Mouse (Mus musculus): ENCODE results near the gene Tulp2. TPM values are rescaled to one million over a fixed set of nuclear protein-coding genes. Genes with fewer than 3 reads are reported as not detected.
"Not testable (repeated sequence)": the region's sequence is repeated elsewhere in the genome, so short reads cannot be mapped to it uniquely, and the experiment has no call there.

Gene Tulp2
- polyA plus RNA-seq, 1 experiment from 2014 or later = 0.22 TPM

- Histone ChIP-seq H3K9me3 (replicated peaks) (no peaks in the 10 kb centered on the region), H3K27me3 (no peaks in the 10 kb centered on the region), H3K4me2 (no peak overlapping the region), H3K4me3 (no peak overlapping the region), H3K9ac (peak overlapping the region; percentile 23; the same call in 1 of the 2 replicates), H3K36me3 (ENCODE audit: poor library complexity, severe bottlenecking) (peaks cover 59% of the 10 kb centered on the region), H3K4me1 (peaks cover 4% of the 10 kb centered on the region; the same call in 1 of the 2 replicates), H3K27ac (no peak overlapping the region)
- WGBS = 54% methylated on average over 23 of the region's 23 CpGs
- ATAC-seq = peak; percentile 74
Observed at GRCm38 (mm10) chr7:45451344-45451982, 30.2 kb upstream of the Tulp2 start.

GRCm38 (mm10) chr7:45454971-45455370 lies 26.7 kb upstream of the Tulp2 start:
- Histone ChIP-seq H3K27ac (no peak overlapping the region), H3K27me3 (no peaks in the 10 kb centered on the region), H3K9ac (no peak overlapping the region), H3K36me3 (ENCODE audit: poor library complexity, severe bottlenecking) (peaks cover 63% of the 10 kb centered on the region), H3K9me3 (replicated peaks) (no peaks in the 10 kb centered on the region), H3K4me3 (no peak overlapping the region), H3K4me1 (peaks cover 25% of the 10 kb centered on the region), H3K4me2 (no peak overlapping the region)
- ATAC-seq = no peak
- WGBS = 93% methylated on average over 15 of the region's 15 CpGs

- Histone ChIP-seq H3K9me3 (replicated peaks) (no peaks in the 10 kb centered on the region), H3K4me3 (no peak overlapping the region), H3K4me1 (peaks cover 36% of the 10 kb centered on the region), H3K36me3 (ENCODE audit: poor library complexity, severe bottlenecking) (peaks cover 61% of the 10 kb centered on the region), H3K4me2 (no peak overlapping the region), H3K9ac (no peak overlapping the region), H3K27ac (no peak overlapping the region), H3K27me3 (no peaks in the 10 kb centered on the region)
- no peak for ATAC-seq
- WGBS = 76% methylated on average over 13 of the region's 13 CpGs
Observed at GRCm38 (mm10) chr7:45455932-45456696, 25.6 kb upstream of the Tulp2 start.

GRCm38 (mm10) chr7:45456721-45457203 lies 24.9 kb upstream of the Tulp2 start:
- Histone ChIP-seq H3K4me3 (peak overlapping the region; percentile 92), H3K4me2 (peak overlapping the region; percentile 67), H3K36me3 (ENCODE audit: poor library complexity, severe bottlenecking) (peaks cover 63% of the 10 kb centered on the region), H3K4me1 (peaks cover 37% of the 10 kb centered on the region), H3K9me3 (replicated peaks) (no peaks in the 10 kb centered on the region), H3K27ac (peak overlapping the region; percentile 31), H3K27me3 (no peaks in the 10 kb centered on the region), H3K9ac (peak overlapping the region; percentile 96)
- no peak for ATAC-seq
- 62% methylated on average over 9 of the region's 9 CpGs for WGBS

- peaks cover 37% of the 10 kb centered on the region for H3K4me1 ChIP-seq
- H3K27ac ChIP-seq = peak overlapping the region; percentile 31
- H3K36me3 ChIP-seq (ENCODE audit: poor library complexity, severe bottlenecking) = peaks cover 63% of the 10 kb centered on the region
- no peaks in the 10 kb centered on the region for H3K9me3 ChIP-seq (replicated peaks)
- H3K4me3 ChIP-seq = peak overlapping the region; percentile 92
- ATAC-seq = no peak
- H3K4me2 ChIP-seq = peak overlapping the region; percentile 67
- H3K9ac ChIP-seq = peak overlapping the region; percentile 96
- WGBS = 76% methylated on average over 9 of the region's 10 CpGs
- no peaks in the 10 kb centered on the region for H3K27me3 ChIP-seq
Observed at GRCm38 (mm10) chr7:45457204-45458060, 24.2 kb upstream of the Tulp2 start.

GRCm38 (mm10) chr7:45458748-45459563 lies 22.7 kb upstream of the Tulp2 start:
- Histone ChIP-seq H3K4me2 (peak overlapping the region; percentile 67), H3K27me3 (no peaks in the 10 kb centered on the region), H3K4me3 (peak overlapping the region; percentile 92), H3K9ac (peak overlapping the region; percentile 96), H3K27ac (peak overlapping the region; percentile 96), H3K36me3 (ENCODE audit: poor library complexity, severe bottlenecking) (peaks cover 70% of the 10 kb centered on the region), H3K9me3 (replicated peaks) (no peaks in the 10 kb centered on the region), H3K4me1 (peaks cover 37% of the 10 kb centered on the region)
- WGBS = under 1% methylated on average over 42 of the region's 43 CpGs
- peak; percentile 78 for ATAC-seq

- peak; percentile 97 for ATAC-seq
- not testable (repeated sequence) for H3K9me3 ChIP-seq (replicated peaks); H3K27me3 ChIP-seq
- peaks cover 70% of the 10 kb centered on the region for H3K36me3 ChIP-seq (ENCODE audit: poor library complexity, severe bottlenecking)
- H3K27ac ChIP-seq = peak within 1 kb of the TSS; percentile 96
- H3K4me3 ChIP-seq = peak within 1 kb of the TSS; percentile 92
- WGBS = under 1% methylated on average over 30 of the region's 37 CpGs
- H3K4me1 ChIP-seq = peaks cover 37% of the 10 kb centered on the region
- peak within 1 kb of the TSS; percentile 67 for H3K4me2 ChIP-seq
- peak within 1 kb of the TSS; percentile 96 for H3K9ac ChIP-seq
Observed at GRCm38 (mm10) chr7:45459564-45460140, 22.0 kb upstream of the Tulp2 start, which contains the start of gene Ftl1. Ftl1 (minus strand) TSS chr7:45459884.

GRCm38 (mm10) chr7:45460377-45460776 lies 21.3 kb upstream of the Tulp2 start:
- peaks cover 70% of the 10 kb centered on the region for H3K36me3 ChIP-seq (ENCODE audit: poor library complexity, severe bottlenecking)
- H3K4me1 ChIP-seq = peaks cover 44% of the 10 kb centered on the region
- no peaks in the 10 kb centered on the region for H3K9me3 ChIP-seq (replicated peaks)
- no peaks in the 10 kb centered on the region for H3K27me3 ChIP-seq
- peak overlapping the region; percentile 59 for H3K4me2 ChIP-seq
- peak overlapping the region; percentile 79 for H3K27ac ChIP-seq
- WGBS = 80% methylated on average over 7 of the region's 7 CpGs
- H3K4me3 ChIP-seq = peak overlapping the region; percentile 92
- peak overlapping the region; percentile 51; the same call in 1 of the 2 replicates for H3K9ac ChIP-seq
- no peak for ATAC-seq

- ATAC-seq = no peak
- Histone ChIP-seq H3K4me1 (peaks cover 49% of the 10 kb centered on the region), H3K9me3 (replicated peaks) (no peaks in the 10 kb centered on the region), H3K36me3 (ENCODE audit: poor library complexity, severe bottlenecking) (peaks cover 72% of the 10 kb centered on the region), H3K4me3 (no peak overlapping the region), H3K27me3 (no peaks in the 10 kb centered on the region), H3K9ac (no peak overlapping the region), H3K4me2 (0 out of 2 replicates have a peak overlapping the region, but pooled peaks have one; percentile 10), H3K27ac (peak overlapping the region; percentile 79)
- WGBS = 51% methylated on average over 13 of the region's 13 CpGs
Observed at GRCm38 (mm10) chr7:45460860-45461314, 20.8 kb upstream of the Tulp2 start.

GRCm38 (mm10) chr7:45461326-45461725 lies 20.4 kb upstream of the Tulp2 start:
- Histone ChIP-seq H3K4me2 (no peak overlapping the region), H3K36me3 (ENCODE audit: poor library complexity, severe bottlenecking) (peaks cover 67% of the 10 kb centered on the region), H3K27ac (peak overlapping the region; percentile 79), H3K9me3 (replicated peaks) (no peaks in the 10 kb centered on the region), H3K4me1 (peaks cover 50% of the 10 kb centered on the region), H3K9ac (no peak overlapping the region), H3K4me3 (no peak overlapping the region), H3K27me3 (no peaks in the 10 kb centered on the region)
- 71% methylated on average over 5 of the region's 5 CpGs for WGBS
- no peak for ATAC-seq

- Histone ChIP-seq H3K36me3 (ENCODE audit: poor library complexity, severe bottlenecking) (peaks cover 63% of the 10 kb centered on the region), H3K4me1 (peaks cover 47% of the 10 kb centered on the region), H3K9me3 (replicated peaks) (no peaks in the 10 kb centered on the region), H3K9ac (no peak overlapping the region), H3K4me2 (no peak overlapping the region), H3K27me3 (no peaks in the 10 kb centered on the region), H3K27ac (peak overlapping the region; percentile 51), H3K4me3 (no peak overlapping the region)
- no peak for ATAC-seq
- WGBS = 93% methylated on average over 4 of the region's 4 CpGs
Observed at GRCm38 (mm10) chr7:45461781-45462180, 19.9 kb upstream of the Tulp2 start.

Data from forebrain, embryonic 13.5 days (tissue).